Mouse (Mus musculus): ENCODE data around the gene Atg4d. TPM values are rescaled to one million over a fixed set of nuclear protein-coding genes. Genes with fewer than 3 reads are reported as not detected.

The Atg4d gene
- polyA plus RNA-seq, 1 experiment = 53.1 TPM

GRCm38 (mm10) chr9:21227342-21227741, 37.8 kb upstream of the Atg4d start:
- Histone ChIP-seq H3K4me1 (peaks cover 52% of the 10 kb centered on the region), H3K4me3 (replicated peaks) (peak overlapping the region; percentile 74), H3K36me3 (replicated peaks; ENCODE audit: low read length) (peaks cover 60% of the 10 kb centered on the region), H3K9me3 (peaks cover 6% of the 10 kb centered on the region; the same call in 1 of the 2 replicates), H3K27me3 (replicated peaks) (no peaks in the 10 kb centered on the region)
- TF ChIP-seq GATA1 (IDR thresholded peaks at IDR 0.05; ENCODE audit: borderline replicate concordance, low read length) = no peak
- TF ChIP-seq FLI1 (IDR thresholded peaks at IDR 0.05; ENCODE audit: low read length) = no peak

GRCm38 (mm10) chr9:21231551-21231950, 33.5 kb upstream of the Atg4d start:
- H3K4me1 ChIP-seq = peaks cover 70% of the 10 kb centered on the region
- H3K36me3 ChIP-seq (replicated peaks; ENCODE audit: low read length) = peaks cover 92% of the 10 kb centered on the region
- no peaks in the 10 kb centered on the region for H3K27me3 ChIP-seq (replicated peaks)
- H3K4me3 ChIP-seq (replicated peaks) = peak overlapping the region; percentile 67
- no peak for TF ChIP-seq FLI1 (IDR thresholded peaks at IDR 0.05; ENCODE audit: low read length)
- no peak for TF ChIP-seq GATA1 (IDR thresholded peaks at IDR 0.05; ENCODE audit: borderline replicate concordance, low read length)
- H3K9me3 ChIP-seq = no peaks in the 10 kb centered on the region

GRCm38 (mm10) chr9:21232867-21233266, 32.2 kb upstream of the Atg4d start:
- no peak overlapping the region for H3K4me3 ChIP-seq (replicated peaks)
- no peaks in the 10 kb centered on the region for H3K9me3 ChIP-seq
- H3K27me3 ChIP-seq (replicated peaks) = no peaks in the 10 kb centered on the region
- H3K4me1 ChIP-seq = peaks cover 72% of the 10 kb centered on the region
- H3K36me3 ChIP-seq (replicated peaks; ENCODE audit: low read length) = peaks cover 87% of the 10 kb centered on the region
- TF ChIP-seq GATA1 (IDR thresholded peaks at IDR 0.05; ENCODE audit: borderline replicate concordance, low read length) (no peak), FLI1 (IDR thresholded peaks at IDR 0.05; ENCODE audit: low read length) (no peak)

GRCm38 (mm10) chr9:21233366-21233765, 31.7 kb upstream of the Atg4d start:
- no peak for TF ChIP-seq GATA1 (IDR thresholded peaks at IDR 0.05; ENCODE audit: borderline replicate concordance, low read length)
- no peak for TF ChIP-seq FLI1 (IDR thresholded peaks at IDR 0.05; ENCODE audit: low read length)
- peaks cover 83% of the 10 kb centered on the region for H3K36me3 ChIP-seq (replicated peaks; ENCODE audit: low read length)
- H3K4me1 ChIP-seq = peaks cover 72% of the 10 kb centered on the region
- H3K4me3 ChIP-seq (replicated peaks) = peak overlapping the region; percentile 50
- no peaks in the 10 kb centered on the region for H3K27me3 ChIP-seq (replicated peaks)
- H3K9me3 ChIP-seq = no peaks in the 10 kb centered on the region

GRCm38 (mm10) chr9:21233805-21234204, 31.3 kb upstream of the Atg4d start:
- TF ChIP-seq GATA1 (IDR thresholded peaks at IDR 0.05; ENCODE audit: borderline replicate concordance, low read length) (no peak), FLI1 (IDR thresholded peaks at IDR 0.05; ENCODE audit: low read length) (no peak)

GRCm38 (mm10) chr9:21235341-21235740, 29.8 kb upstream of the Atg4d start:
- H3K9me3 ChIP-seq = no peaks in the 10 kb centered on the region
- peaks cover 65% of the 10 kb centered on the region for H3K36me3 ChIP-seq (replicated peaks; ENCODE audit: low read length)
- no peak for TF ChIP-seq FLI1 (IDR thresholded peaks at IDR 0.05; ENCODE audit: low read length)
- no peak for TF ChIP-seq GATA1 (IDR thresholded peaks at IDR 0.05; ENCODE audit: borderline replicate concordance, low read length)
- H3K4me3 ChIP-seq (replicated peaks) = peak overlapping the region; percentile 82
- H3K4me1 ChIP-seq = peaks cover 80% of the 10 kb centered on the region
- H3K27me3 ChIP-seq (replicated peaks) = no peaks in the 10 kb centered on the region

More at GRCm38 (mm10) chr9:21233805-21234204, 31.3 kb upstream of the Atg4d start:
- H3K27me3 ChIP-seq (replicated peaks) = no peaks in the 10 kb centered on the region
- peaks cover 80% of the 10 kb centered on the region for H3K36me3 ChIP-seq (replicated peaks; ENCODE audit: low read length)
- peak overlapping the region; percentile 50 for H3K4me3 ChIP-seq (replicated peaks)
- peaks cover 70% of the 10 kb centered on the region for H3K4me1 ChIP-seq
- no peaks in the 10 kb centered on the region for H3K9me3 ChIP-seq

GRCm38 (mm10) chr9:21236991-21237367, 28.1 kb upstream of the Atg4d start:
- TF ChIP-seq GATA1 (IDR thresholded peaks at IDR 0.05; ENCODE audit: borderline replicate concordance, low read length) (no peak), FLI1 (IDR thresholded peaks at IDR 0.05; ENCODE audit: low read length) (no peak)
- Histone ChIP-seq H3K27me3 (replicated peaks) (peaks cover 3% of the 10 kb centered on the region), H3K4me3 (replicated peaks) (peak overlapping the region; percentile 98), H3K36me3 (replicated peaks; ENCODE audit: low read length) (peaks cover 48% of the 10 kb centered on the region), H3K4me1 (peaks cover 78% of the 10 kb centered on the region), H3K9me3 (no peaks in the 10 kb centered on the region)

- Histone ChIP-seq H3K36me3 (replicated peaks; ENCODE audit: low read length) (peaks cover 43% of the 10 kb centered on the region), H3K4me3 (replicated peaks) (peak overlapping the region; percentile 98), H3K27me3 (replicated peaks) (peaks cover 7% of the 10 kb centered on the region), H3K9me3 (no peaks in the 10 kb centered on the region), H3K4me1 (peaks cover 74% of the 10 kb centered on the region)
- TF ChIP-seq GATA1 (IDR thresholded peaks at IDR 0.05; ENCODE audit: borderline replicate concordance, low read length) (no peak), FLI1 (IDR thresholded peaks at IDR 0.05; ENCODE audit: low read length) (no peak)
Measured at GRCm38 (mm10) chr9:21237368-21238003, 27.6 kb upstream of the Atg4d start.

GRCm38 (mm10) chr9:21238004-21238732, 26.9 kb upstream of the Atg4d start:
- Histone ChIP-seq H3K36me3 (replicated peaks; ENCODE audit: low read length) (peaks cover 36% of the 10 kb centered on the region), H3K27me3 (replicated peaks) (peaks cover 12% of the 10 kb centered on the region), H3K4me1 (peaks cover 67% of the 10 kb centered on the region), H3K9me3 (peaks cover 4% of the 10 kb centered on the region; the same call in 1 of the 2 replicates), H3K4me3 (replicated peaks) (peak overlapping the region; percentile 98)
- TF ChIP-seq GATA1 (IDR thresholded peaks at IDR 0.05; ENCODE audit: borderline replicate concordance, low read length) (no peak), FLI1 (IDR thresholded peaks at IDR 0.05; ENCODE audit: low read length) (no peak)
